Mouse (Mus musculus) bone marrow macrophage, adult 2 months (primary cell): ENCODE data around the gene Magi2.

Experiments used
- CTCF ChIP-seq: IDR thresholded peaks from 2 replicates; pipeline ENCODE4 v1.5.1; 2012; ENCODE audit warnings: low read depth, mild to moderate bottlenecking, low read length, moderate library complexity
- POLR2A ChIP-seq: IDR thresholded peaks from 2 replicates; pipeline ENCODE4 v1.6.1; 2012; ENCODE audit warnings: mild to moderate bottlenecking, low read depth, low read length, borderline replicate concordance

DNA sequence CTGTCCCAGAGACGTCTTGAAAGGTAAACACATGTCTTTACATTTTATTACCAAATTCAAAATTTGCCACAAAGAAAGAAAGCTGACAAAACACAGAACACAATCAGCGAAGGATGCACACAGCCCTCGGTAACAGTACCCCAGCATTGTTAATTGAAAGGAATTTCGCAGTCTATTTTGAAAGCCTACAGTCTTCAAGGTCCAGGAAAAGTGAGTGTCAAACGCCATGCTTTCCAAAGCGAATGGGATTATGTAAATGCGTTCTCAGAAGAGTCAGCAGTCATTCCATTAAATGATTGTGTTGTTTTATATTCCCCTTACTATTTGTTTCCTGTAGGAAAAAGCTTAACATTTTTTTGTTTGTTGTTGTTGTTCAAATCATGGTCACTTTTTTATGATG lies 261.1 kb downstream of the Magi2 start:
- TF ChIP-seq CTCF: no peak
- TF ChIP-seq POLR2A: no peak
